27 mouse cellular contexts compared by ENCODE assay signal in the genomic region with DNA sequence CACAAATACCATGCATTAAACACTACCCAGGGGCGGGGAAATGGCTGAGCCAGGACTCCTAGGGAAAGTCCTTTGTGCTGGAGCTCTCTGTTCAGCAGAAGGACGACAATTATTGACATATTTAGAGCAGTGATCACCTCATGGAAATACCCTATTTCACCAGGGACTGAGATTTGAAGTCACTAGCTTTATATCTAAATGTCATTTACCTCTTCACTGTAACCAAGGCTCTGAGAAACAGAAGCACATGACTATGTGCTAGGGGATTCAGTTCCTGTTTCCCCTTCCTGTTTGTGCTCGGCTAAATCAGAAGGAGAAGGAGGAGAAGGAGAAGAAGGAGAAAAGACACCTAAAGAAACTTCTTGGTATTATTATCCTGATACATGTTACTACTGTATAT. TPM values are rescaled to one million over a fixed set of nuclear protein-coding genes. Genes with fewer than 3 reads are reported as not detected.
DNase-seq lines count a peak whose midpoint lies in the region; ATAC-seq and TF ChIP-seq lines count a peak whose summit lies in the region.
"Had no signal": no experiment of that assay in that cellular context is flagged by ENCODE, and none has a peak within 500 bp of the region (broad histone marks: within the 10 kb centered on the region; RNA-seq: fewer than 3 reads in every experiment).

No protein-coding gene starts in this region.

- no peak for TF ChIP-seq RAD21 in MEL (IDR thresholded peaks at IDR 0.05; ENCODE audit: low read depth, low read length)

- no peaks in the 10 kb centered on the region for H3K4me1 ChIP-seq in liver, adult 2 months (ENCODE audit: control insufficient read depth, insufficient read depth, low read length)
- no peaks in the 10 kb centered on the region for H3K4me1 ChIP-seq in liver, embryonic 11.5 days (replicated peaks; ENCODE audit: control insufficient read depth, insufficient read depth, low read length)
- peaks cover 2 to 5% of the 10 kb centered on the region in 2 experiments; a peak in 3 of 4 replicates for H3K4me1 ChIP-seq in MEL (ENCODE audit: control insufficient read depth in 1 of 2, insufficient read depth in 2 of 2, low read length in 2 of 2)
- H3K4me1 ChIP-seq in heart, embryonic 11.5 days (ENCODE audit: control insufficient read depth, insufficient read depth, low read length) = no peaks in the 10 kb centered on the region
- no peaks in the 10 kb centered on the region for H3K4me1 ChIP-seq in lung, adult 2 months (ENCODE audit: control insufficient read depth, insufficient read depth, low read length)
- H3K4me1 ChIP-seq: embryonic facial prominence, embryonic 13.5 days; forebrain, embryonic 12.5 days; heart, embryonic 15.5 days; kidney, embryonic 15.5 days; liver, embryonic 15.5 days; neural tube, embryonic 15.5 days had no signal

- H3K79me2 ChIP-seq in liver, adult 2 months (ENCODE audit: control insufficient read depth, insufficient read depth, low read length) = no peaks in the 10 kb centered on the region
- H3K79me2 ChIP-seq in MEL (ENCODE audit: control insufficient read depth, insufficient read depth, low read length, poor library complexity) = no peaks in the 10 kb centered on the region

- peak; percentile 28 for DNase-seq in liver, adult 2 months (ENCODE audit: extremely low read depth, low read depth, low spot score)
- DNase-seq in liver, embryonic 11.5 days (ENCODE audit: low spot score) = no peak
- DNase-seq in MEL (ENCODE audit: low read depth, low spot score) (peak; percentile 34), MN1 (ENCODE audit: low spot score) (no peak)
- no peak for DNase-seq in lung, adult 2 months
- DNase-seq: adrenal gland, postnatal 36 days; cerebellum, adult 11-12 months; cerebellum, postnatal 14 days; embryo, embryonic 11 days; heart, postnatal 4 days; layer of hippocampus, adult 9-11 months; lung, postnatal 4 days; thymus, adult 18-20 months; thymus, postnatal 36 days had no signal

- H3K9ac ChIP-seq in liver, adult 2 months (ENCODE audit: low read depth, low read length) = no peak overlapping the region
- no peak overlapping the region for H3K9ac ChIP-seq in liver, embryonic 11.5 days (ENCODE audit: low read depth, low read length)
- no peak overlapping the region for H3K9ac ChIP-seq in MEL (ENCODE audit: control insufficient read depth, low read depth, low read length, poor library complexity, severe bottlenecking)
- H3K9ac ChIP-seq in heart, embryonic 11.5 days (ENCODE audit: low read depth, low read length) = no peak overlapping the region
- H3K9ac ChIP-seq: embryonic facial prominence, embryonic 13.5 days; forebrain, embryonic 12.5 days; heart, embryonic 15.5 days; kidney, embryonic 15.5 days; liver, embryonic 15.5 days; neural tube, embryonic 15.5 days had no signal

- no peak overlapping the region for H3K4me3 ChIP-seq in liver, adult 2 months (ENCODE audit: insufficient read depth, low read depth, low read length)
- H3K4me3 ChIP-seq in liver, embryonic 11.5 days (ENCODE audit: low read depth, low read length) = no peak overlapping the region
- no peak overlapping the region for H3K4me3 ChIP-seq in MEL (ENCODE audit: control insufficient read depth in 1 of 2, insufficient read depth in 1 of 2, low read depth in 2 of 2, low read length in 2 of 2)
- H3K4me3 ChIP-seq in heart, embryonic 11.5 days (ENCODE audit: low read depth, low read length) = no peak overlapping the region
- no peak overlapping the region for H3K4me3 ChIP-seq in lung, adult 2 months (replicated peaks; ENCODE audit: extremely low read depth, low read depth, low read length)
- H3K4me3 ChIP-seq: embryonic facial prominence, embryonic 13.5 days; erythroblast, embryonic 14.5 days; forebrain, embryonic 12.5 days; heart, embryonic 15.5 days; kidney, embryonic 15.5 days; liver, embryonic 15.5 days; neural tube, embryonic 15.5 days had no signal

- TF ChIP-seq EP300 in MEL (IDR thresholded peaks at IDR 0.05; ENCODE audit: low read depth in 1 of 2, low read length in 2 of 2) = 0 out of 4 replicates have a peak, but pooled peaks of 1 of the 2 experiments have one; percentile 13

- no peak for TF ChIP-seq CTCF in liver, adult 2 months (IDR thresholded peaks at IDR 0.05; ENCODE audit: low read depth, low read length)
- no peak for TF ChIP-seq CTCF in MEL (IDR thresholded peaks at IDR 0.05 in 2 of 3, conservative IDR thresholded peaks at IDR 0.05 in 1 of 3; ENCODE audit: control insufficient read depth in 1 of 3, insufficient read depth in 1 of 3, low read depth in 2 of 3, low read length in 3 of 3, poor library complexity in 1 of 3, severe bottlenecking in 1 of 3)
- TF ChIP-seq CTCF in lung, adult 2 months (IDR thresholded peaks at IDR 0.05; ENCODE audit: insufficient read depth, low read length) = no peak

- ATAC-seq in liver, embryonic 11.5 days (replicated peaks; ENCODE audit: low FRiP score) = no peak
- peak; percentile 42 to 58; a peak in 2 of 4 replicates for ATAC-seq in hematopoietic stem cell, adult 5-6 weeks (replicated peaks in 1 of 2; ENCODE audit: insufficient read depth in 1 of 2, low FRiP score in 2 of 2, low TSS enrichment in 1 of 2, low read depth in 1 of 2, poor library complexity in 2 of 2, severe bottlenecking in 2 of 2)
- peak; percentile 57; the same call in 1 of the 2 replicates for ATAC-seq in neutrophil, adult 5-6 weeks (ENCODE audit: extremely low read depth, insufficient number of reproducible peaks, low FRiP score, poor library complexity, severe bottlenecking)
- no peak for ATAC-seq in heart, embryonic 11.5 days (replicated peaks; ENCODE audit: insufficient number of reproducible peaks, low FRiP score, low TSS enrichment)
- ATAC-seq: hindbrain, embryonic 16.5 days; intestine, embryonic 16.5 days had no signal

- 70% methylated on average over 3 of the region's 3 CpGs for WGBS in liver, adult 2 months
- 54% methylated on average over 3 of the region's 3 CpGs for WGBS in liver, embryonic 11.5 days
- WGBS in heart, embryonic 11.5 days (ENCODE audit: insufficient replicate concordance) = 77% methylated on average over 3 of the region's 3 CpGs
- 57% methylated on average over 3 of the region's 3 CpGs for WGBS in lung, adult 2 months

- H3K4me2 ChIP-seq in liver, embryonic 11.5 days = no peak overlapping the region
- H3K4me2 ChIP-seq in heart, embryonic 11.5 days = no peak overlapping the region
- H3K4me2 ChIP-seq: embryonic facial prominence, embryonic 13.5 days; forebrain, embryonic 12.5 days; heart, embryonic 15.5 days; kidney, embryonic 15.5 days; liver, embryonic 15.5 days; midbrain, embryonic 11.5 days; neural tube, embryonic 15.5 days had no signal

- no peak for TF ChIP-seq POLR2A in liver, adult 2 months (IDR thresholded peaks at IDR 0.05; ENCODE audit: extremely low read depth, insufficient read depth, low read length)
- TF ChIP-seq POLR2A in MEL (IDR thresholded peaks at IDR 0.05; ENCODE audit: control insufficient read depth in 1 of 2, insufficient read depth in 1 of 2, low read depth in 1 of 2, low read length in 2 of 2, poor library complexity in 1 of 2) = no peak
- TF ChIP-seq POLR2A in lung, adult 2 months (IDR thresholded peaks at IDR 0.05; ENCODE audit: borderline replicate concordance, extremely low read depth, low read depth, low read length) = no peak

- no peak overlapping the region for H3K27ac ChIP-seq in liver, adult 2 months (replicated peaks; ENCODE audit: insufficient read depth, low read depth, low read length)
- H3K27ac ChIP-seq in liver, embryonic 11.5 days (ENCODE audit: low read depth, low read length) = no peak overlapping the region
- H3K27ac ChIP-seq in MEL (ENCODE audit: control insufficient read depth, low read depth, low read length) = no peak overlapping the region
- H3K27ac ChIP-seq in heart, embryonic 11.5 days (ENCODE audit: low read depth, low read length) = no peak overlapping the region
- H3K27ac ChIP-seq: embryonic facial prominence, embryonic 13.5 days; forebrain, embryonic 12.5 days; heart, embryonic 15.5 days; kidney, embryonic 15.5 days; liver, embryonic 15.5 days; neural tube, embryonic 15.5 days had no signal

- no peaks in the 10 kb centered on the region for H3K9me3 ChIP-seq in liver, embryonic 11.5 days (ENCODE audit: control insufficient read depth, low read length)
- no peaks in the 10 kb centered on the region for H3K9me3 ChIP-seq in MEL (replicated peaks; ENCODE audit: insufficient read depth, low read length)
- H3K9me3 ChIP-seq in heart, embryonic 11.5 days (replicated peaks; ENCODE audit: control insufficient read depth, low read length) = no peaks in the 10 kb centered on the region
- H3K9me3 ChIP-seq: embryonic facial prominence, embryonic 13.5 days; forebrain, embryonic 12.5 days; heart, embryonic 15.5 days; kidney, embryonic 15.5 days; liver, embryonic 15.5 days; neural tube, embryonic 15.5 days had no signal

- no peaks in the 10 kb centered on the region for H3K36me3 ChIP-seq in liver, adult 2 months (ENCODE audit: control insufficient read depth, insufficient read depth, low read length)
- no peaks in the 10 kb centered on the region for H3K36me3 ChIP-seq in liver, embryonic 11.5 days (ENCODE audit: control insufficient read depth, insufficient read depth, low read length)
- H3K36me3 ChIP-seq in MEL (ENCODE audit: control insufficient read depth in 1 of 2, insufficient read depth in 2 of 2, low read length in 2 of 2) = peaks cover 0 to 10% of the 10 kb centered on the region in 2 experiments; a peak in 2 of 4 replicates
- no peaks in the 10 kb centered on the region for H3K36me3 ChIP-seq in heart, embryonic 11.5 days (ENCODE audit: control insufficient read depth, insufficient read depth, low read length)
- H3K36me3 ChIP-seq: embryonic facial prominence, embryonic 13.5 days; forebrain, embryonic 12.5 days; heart, embryonic 15.5 days; kidney, embryonic 15.5 days; liver, embryonic 15.5 days; neural tube, embryonic 15.5 days had no signal

- no peaks in the 10 kb centered on the region for H3K27me3 ChIP-seq in liver, adult 2 months (ENCODE audit: control insufficient read depth, insufficient read depth, low read length)
- H3K27me3 ChIP-seq in liver, embryonic 11.5 days (replicated peaks; ENCODE audit: control insufficient read depth, insufficient read depth, low read length) = no peaks in the 10 kb centered on the region
- no peaks in the 10 kb centered on the region for H3K27me3 ChIP-seq in MEL (ENCODE audit: control insufficient read depth in 1 of 2, insufficient read depth in 2 of 2, low read length in 2 of 2)
- no peaks in the 10 kb centered on the region for H3K27me3 ChIP-seq in heart, embryonic 11.5 days (ENCODE audit: control insufficient read depth, insufficient read depth, low read length)
- H3K27me3 ChIP-seq: embryonic facial prominence, embryonic 13.5 days; forebrain, embryonic 12.5 days; heart, embryonic 15.5 days; kidney, embryonic 15.5 days; liver, embryonic 15.5 days; neural tube, embryonic 15.5 days had no signal

RNA-seq across cellular contexts. Expression of a gene that starts 52.5 kb away (rescaled TPM):
- 2.1 and 2.3 TPM in 2 replicates for total RNA-seq in liver, adult 2 months (2014; rRNA removed)
- polyA plus RNA-seq in liver, adult 2 months (2012; rRNA removed) = 1.3 TPM in 2 replicates
- polyA plus RNA-seq in liver, embryonic 11.5 days (2014; fragmentation: Nextera tagmentation; extraction: Ambion mirVana) = 0.67 and 0.79 TPM in 2 replicates
- 0.42 and 1.2 TPM in 2 replicates for total RNA-seq in MEL (2012; rRNA removed)
- polyA plus RNA-seq in MEL (2012; ENCODE audit: insufficient read depth in 1 of 2, insufficient read length in 2 of 2, low read depth in 1 of 2, low replicate concordance in 2 of 2, missing spikeins in 1 of 2) = 1 to 10 TPM in 1 of 2 experiments, not detected in 1; 2.5 TPM
- 18.4 and 25.6 TPM in 2 replicates for total RNA-seq in hematopoietic stem cell, adult 5-6 weeks (2017)
- 53.0 and 56.8 TPM in 2 replicates for total RNA-seq in neutrophil, adult 5-6 weeks (2017)
- 1.9 and 2.5 TPM in 2 replicates for polyA plus RNA-seq in heart, embryonic 11.5 days (2014; fragmentation: Nextera tagmentation; extraction: Ambion mirVana)
- 2.5 and 4.1 TPM in 2 replicates for polyA plus RNA-seq in lung, adult 2 months (2012; rRNA removed)

Comparison
In these comparisons a context has a peak if more than half of its experiments do, and no peak if none do; other contexts are left out.
1. DNase-seq: peak in liver, adult 2 months (single experiment) and MEL (single experiment); none in liver, embryonic 11.5 days (single experiment), MN1 (single experiment) and lung, adult 2 months (single experiment).
2. ATAC-seq: peak in hematopoietic stem cell, adult 5-6 weeks (2 of 2) and neutrophil, adult 5-6 weeks (single experiment); none in liver, embryonic 11.5 days (single experiment) and heart, embryonic 11.5 days (single experiment).